Comparison of ENCODE assay signal across 23 mouse cellular contexts in genomic region chr19:56893326-56893725, GRCm38 (mm10). TPM values are rescaled to one million over a fixed set of nuclear protein-coding genes. Genes with fewer than 3 reads are reported as not detected.
A peak's percentile ranks its signal among the peaks of the same experiment; 100 is the strongest.
DNase-seq lines count a peak whose midpoint lies in the region; ATAC-seq lines count a peak whose summit lies in the region.
"Had no signal": no experiment of that assay in that cellular context is flagged by ENCODE, and none has a peak within 500 bp of the region (broad histone marks: within the 10 kb centered on the region; RNA-seq: fewer than 3 reads in every experiment).

No protein-coding gene starts in this region.

- no peak overlapping the region for H3K4me2 ChIP-seq in kidney, embryonic 15.5 days
- H3K4me2 ChIP-seq: embryonic facial prominence, embryonic 13.5 days; embryonic facial prominence, embryonic 15.5 days; forebrain, embryonic 12.5 days had no signal

- no peak overlapping the region for H3K27ac ChIP-seq in kidney, embryonic 15.5 days
- H3K27ac ChIP-seq: embryonic facial prominence, embryonic 13.5 days; embryonic facial prominence, embryonic 15.5 days; forebrain, embryonic 10.5 days; forebrain, embryonic 12.5 days had no signal

- H3K36me3 ChIP-seq in kidney, embryonic 15.5 days = no peaks in the 10 kb centered on the region
- H3K36me3 ChIP-seq: embryonic facial prominence, embryonic 13.5 days; embryonic facial prominence, embryonic 15.5 days; forebrain, embryonic 10.5 days; forebrain, embryonic 12.5 days; G1E had no signal

- H3K9ac ChIP-seq in kidney, embryonic 15.5 days = no peak overlapping the region
- H3K9ac ChIP-seq: embryonic facial prominence, embryonic 13.5 days; embryonic facial prominence, embryonic 15.5 days; forebrain, embryonic 12.5 days had no signal

- no peak overlapping the region for H3K4me3 ChIP-seq in kidney, embryonic 15.5 days (replicated peaks)
- H3K4me3 ChIP-seq: embryonic facial prominence, embryonic 13.5 days; embryonic facial prominence, embryonic 15.5 days; erythroblast, embryonic 14.5 days; forebrain, embryonic 10.5 days; forebrain, embryonic 12.5 days had no signal

- peaks cover 41% of the 10 kb centered on the region for H3K4me1 ChIP-seq in kidney, embryonic 15.5 days

- WGBS in kidney, embryonic 15.5 days = 52% methylated on average over 5 of the region's 5 CpGs

- H3K27me3 ChIP-seq in kidney, embryonic 15.5 days = peaks cover 5% of the 10 kb centered on the region; the same call in 1 of the 2 replicates
- H3K27me3 ChIP-seq: CH12.LX; embryonic facial prominence, embryonic 13.5 days; embryonic facial prominence, embryonic 15.5 days; forebrain, embryonic 12.5 days; Patski had no signal

- ATAC-seq in kidney, embryonic 15.5 days (replicated peaks; ENCODE audit: low FRiP score) = no peak
- ATAC-seq: activated CD4-positive, CD25-positive, alpha-beta regulatory T cell, adult 4 months; CD4-positive, CD25-positive, alpha-beta regulatory T cell, adult 4 months; forebrain, embryonic 14.5 days; forebrain, embryonic 16.5 days; Patski had no signal

- peak; percentile 23 to 33 for DNase-seq in cerebellum, adult 18-20 months
- DNase-seq in cerebellum, adult 9-10 months = no peak
- DNase-seq in cerebellum, postnatal 14 days = peak; percentile 63 to 76
- DNase-seq in cerebellum, adult 9-11 months = no peak
- DNase-seq in kidney, postnatal 10 days = peak; percentile 35
- peak; percentile 25 for DNase-seq in brain, adult 2 months (ENCODE audit: low read depth, low spot score)
- DNase-seq: adrenal gland, adult 8-10 months; adrenal gland, postnatal 14 days; B cell, adult 2 months; embryo, embryonic 11 days had no signal

- no peaks in the 10 kb centered on the region for H3K9me3 ChIP-seq in kidney, embryonic 15.5 days (replicated peaks)
- H3K9me3 ChIP-seq: embryonic facial prominence, embryonic 13.5 days; embryonic facial prominence, embryonic 15.5 days; forebrain, embryonic 10.5 days; forebrain, embryonic 12.5 days; G1E had no signal

RNA-seq across cellular contexts. Expression of gene Vwa2, which starts 19.3 kb away (rescaled TPM):
- 18.1 and 18.8 TPM in 2 replicates for polyA plus RNA-seq in kidney, embryonic 15.5 days (2015; fragmentation: Nextera tagmentation; extraction: Ambion mirVana)
- polyA plus RNA-seq: activated CD4-positive, CD25-positive, alpha-beta regulatory T cell, adult 4 months; CD4-positive, CD25-positive, alpha-beta regulatory T cell, adult 4 months; erythroblast, embryonic 14.5 days; G1E had no signal

Comparison
In these comparisons a context has a peak if more than half of its experiments do, and no peak if none do; other contexts are left out.
1. DNase-seq: peak in cerebellum, adult 18-20 months (2 of 2), cerebellum, postnatal 14 days (2 of 2), kidney, postnatal 10 days (single experiment) and brain, adult 2 months (single experiment); none in cerebellum, adult 9-10 months (single experiment) and cerebellum, adult 9-11 months (single experiment).